Mouse (Mus musculus) limb, embryonic 14.5 days (tissue): ENCODE data around the gene D830030K20Rik. TPM values are rescaled to one million over a fixed set of nuclear protein-coding genes. Genes with fewer than 3 reads are reported as not detected.
"Not testable (repeated sequence)": the region's sequence is repeated elsewhere in the genome, so short reads cannot be mapped to it uniquely, and the experiment has no call there.

Experiments used
- ATAC-seq: fragments of 200-750 bp; cut with Nextera tagmentation; 2 replicates; pipeline ENCODE4 v1.8.0; 2017; ENCODE audit warnings: low read depth, moderate number of reproducible peaks, moderate TSS enrichment; ENCODE audit not compliant: low FRiP score
- DNase-seq: peaks from one replicate; pipeline ENCODE4 v3.0.0-alpha.2; 2015; ENCODE audit warnings: low spot score
- H3K27ac ChIP-seq: fragments of 300-500 bp; sonication (generic); replicated peaks from 2 replicates; pipeline ENCODE4 v1.5.1; 2014; ENCODE audit warnings: low read depth, mild to moderate bottlenecking, low read length, moderate library complexity, mixed read lengths
- H3K27me3 ChIP-seq: fragments of 300-500 bp; sonication (generic); 2 replicates; pipeline ENCODE4 v1.6.1; 2014; ENCODE audit warnings: low read length, mixed read lengths; ENCODE audit not compliant: control insufficient read depth, insufficient read depth
- H3K36me3 ChIP-seq: fragments of 300-500 bp; sonication (generic); 2 replicates; pipeline ENCODE4 v1.6.1; 2014; ENCODE audit warnings: mild to moderate bottlenecking, low read length, moderate library complexity, mixed read lengths; ENCODE audit not compliant: control insufficient read depth, insufficient read depth
- H3K4me1 ChIP-seq: fragments of 300-500 bp; sonication (generic); 2 replicates; pipeline ENCODE4 v1.6.1; 2014; ENCODE audit warnings: antibody characterized with exemption, low read length, mixed read lengths; ENCODE audit not compliant: control insufficient read depth, insufficient read depth
- H3K4me2 ChIP-seq: fragments of 300-500 bp; sonication (generic); replicated peaks from 2 replicates; pipeline ENCODE4 v1.6.1; 2014; ENCODE audit warnings: low read depth, mild to moderate bottlenecking, low read length, moderate library complexity; ENCODE audit not compliant: severe bottlenecking
- H3K4me3 ChIP-seq: fragments of 300-500 bp; sonication (generic); replicated peaks from 2 replicates; pipeline ENCODE4 v1.5.1; 2014; ENCODE audit warnings: low read length
- H3K9ac ChIP-seq: fragments of 300-500 bp; sonication (generic); 2 replicates; pipeline ENCODE4 v1.6.1; 2014; ENCODE audit warnings: mild to moderate bottlenecking, low read depth, low read length, moderate library complexity; ENCODE audit not compliant: severe bottlenecking
- H3K9me3 ChIP-seq: fragments of 300-500 bp; sonication (generic); 2 replicates; pipeline ENCODE4 v1.6.1; 2016; ENCODE audit warnings: low read length; ENCODE audit not compliant: control insufficient read depth
- WGBS: fragments of 180-500 bp; shearing (Covaris S2); extraction: QIAGEN DNeasy Blood & Tissue Kit; methylation state at CpG from one replicate; pipeline ENCODE4 v1.1.7; 2014; 5-methylcytosine and 5-hydroxymethylcytosine counted together
- polyA plus RNA-seq, 2 experiments: library from polyadenylated mRNA; depleted of rRNA in 1 of 2; stranded (reverse) in 1 of 2; unstranded in 1 of 2; fragments of >200 nt; fragmentation: Nextera tagmentation in 1 of 2; extraction: Ambion mirVana in 1 of 2; gene quantifications; 2 replicates each; pipeline versions ENCODE4 v1.2.1 to v1.2.3; 2012 to 2014

D830030K20Rik gene
- 1.3 and 1.8 TPM in 2 replicates for polyA plus RNA-seq (2012; rRNA removed)
- polyA plus RNA-seq (2014; fragmentation: Nextera tagmentation; extraction: Ambion mirVana), result 2.0 and 3.9 TPM in 2 replicates

DNA sequence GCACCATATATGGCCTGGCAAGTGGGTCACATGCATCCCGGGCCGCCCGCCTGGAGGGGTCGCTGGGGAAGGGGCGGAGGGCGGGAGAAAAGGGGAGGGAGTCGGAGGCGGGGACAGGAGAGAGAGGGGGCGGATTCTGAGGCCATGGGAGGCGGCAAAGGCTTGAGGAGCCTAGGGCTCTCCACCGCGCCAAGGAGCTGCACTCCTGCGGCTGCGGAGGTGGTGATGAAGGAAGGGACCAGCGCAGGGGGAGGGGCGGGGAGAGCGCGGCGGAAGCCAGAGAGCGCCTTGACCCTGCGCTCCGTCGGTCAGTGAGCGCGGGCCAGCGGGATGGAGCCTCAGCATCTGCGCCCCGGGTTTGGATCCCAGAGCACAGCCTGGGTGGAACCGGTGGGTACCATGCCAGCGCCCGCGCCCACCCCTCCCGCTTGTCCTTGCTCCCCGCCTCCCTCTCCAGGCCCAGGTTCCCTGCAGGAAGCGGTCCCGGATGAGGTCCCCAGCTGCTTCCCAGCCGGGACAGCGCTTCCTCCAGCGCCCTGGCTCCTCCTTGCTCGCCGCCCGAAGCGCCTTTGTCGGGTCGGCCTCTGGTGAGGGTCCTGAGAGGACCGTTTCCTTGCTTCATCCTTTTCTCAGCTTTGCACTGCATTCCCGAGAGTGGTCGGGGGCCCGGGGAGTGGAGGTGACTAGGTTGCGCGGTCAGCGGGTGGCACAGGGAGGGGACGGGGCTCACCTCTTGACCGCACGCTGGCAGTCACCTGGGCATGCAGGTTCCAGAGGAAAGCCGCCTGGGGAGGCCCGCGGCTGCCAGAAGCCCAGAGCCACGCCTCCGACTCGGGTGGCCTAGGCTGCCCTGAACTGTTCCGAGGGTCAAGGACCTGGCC, at the start of gene D830030K20Rik:
D830030K20Rik (plus strand) TSS at position 217 of the 881 bp plus-strand sequence.
- not testable (repeated sequence) for H3K9me3 ChIP-seq, H3K36me3 ChIP-seq, H3K27me3 ChIP-seq, H3K27ac ChIP-seq, H3K4me1 ChIP-seq, DNase-seq, ATAC-seq
- peak within 1 kb of the TSS; percentile 35 for H3K4me3 ChIP-seq
- peak within 1 kb of the TSS; percentile 61 for H3K4me2 ChIP-seq
- peak within 1 kb of the TSS; percentile 45 for H3K9ac ChIP-seq
- 0% methylated on average over 3 of the region's 62 CpGs for WGBS

DNA sequence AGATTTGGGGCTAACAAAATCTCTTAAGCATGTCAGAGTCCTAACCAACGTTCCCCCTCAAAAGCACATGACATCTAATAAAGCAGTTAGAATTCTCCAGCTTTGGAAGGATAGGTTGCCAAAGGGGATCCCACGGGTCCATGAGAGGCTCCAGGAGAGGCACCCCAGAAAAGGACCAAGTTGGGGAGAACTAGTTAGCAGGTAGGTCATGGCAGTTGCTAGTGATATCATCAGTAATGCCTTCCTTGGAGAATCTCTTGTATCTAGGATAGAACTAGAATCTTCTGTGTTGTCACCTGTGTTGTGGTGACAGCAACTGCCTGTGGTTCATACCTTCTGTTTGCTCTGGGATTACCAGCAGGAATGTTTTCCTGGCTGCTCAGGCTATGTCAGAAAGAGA, 20.3 kb upstream of the D830030K20Rik start, which contains the start of gene Gm5795:
Gm5795 (plus strand) TSS at position 301 of the 400 bp plus-strand sequence.
- not testable (repeated sequence) for H3K27me3 ChIP-seq

DNA sequence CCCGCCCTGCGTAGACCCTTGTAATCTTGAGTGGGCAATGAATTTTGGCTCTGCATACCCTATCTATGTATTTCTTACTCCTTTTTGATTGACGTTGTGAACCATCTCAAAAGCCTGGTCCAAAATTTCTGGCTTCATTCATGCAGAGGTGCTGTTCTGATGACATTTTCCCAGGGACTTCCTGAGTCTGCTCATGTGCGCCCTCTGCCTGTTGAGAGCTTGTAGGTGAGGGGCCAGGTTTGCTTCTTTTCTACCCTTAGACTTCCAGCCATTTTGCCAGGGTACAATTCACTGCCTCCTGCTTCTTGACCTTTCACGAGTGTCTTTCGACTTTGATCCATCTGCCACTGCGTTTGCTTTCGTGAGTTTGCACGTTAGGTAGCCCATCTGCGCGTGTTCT, 1.1 kb downstream of the D830030K20Rik start:
- WGBS, result 11% methylated on average over 9 of the region's 11 CpGs
- not testable (repeated sequence) for H3K9ac ChIP-seq

More for the DNA sequence above, 20.3 kb upstream of the D830030K20Rik start, which contains the start of gene Gm5795:
- not testable (repeated sequence) for H3K36me3 ChIP-seq, H3K4me1 ChIP-seq, H3K27ac ChIP-seq, H3K9me3 ChIP-seq, DNase-seq, ATAC-seq, H3K4me2 ChIP-seq, H3K9ac ChIP-seq, H3K4me3 ChIP-seq
- no CpG with 5 or more reads among the region's 2 CpGs for WGBS

DNA sequence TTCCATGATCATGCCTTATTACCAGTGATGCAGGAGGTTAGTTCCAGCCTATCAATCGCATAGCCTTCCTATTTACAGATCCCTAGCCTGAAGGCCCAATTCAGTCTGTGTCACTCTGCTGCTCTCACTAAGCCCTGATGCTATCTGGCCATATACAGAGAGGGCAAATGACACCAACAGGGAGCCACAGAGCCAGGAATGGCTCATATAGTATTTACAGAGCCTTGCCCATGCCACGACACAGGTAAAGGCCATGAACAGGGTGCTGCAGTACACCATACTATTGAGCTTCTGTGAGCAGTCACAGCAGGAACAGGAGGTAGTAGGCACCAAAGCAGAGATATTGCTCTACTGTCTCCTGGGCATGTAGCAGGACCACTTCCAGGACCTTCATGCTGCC, 54.2 kb downstream of the D830030K20Rik start:
- not testable (repeated sequence) for H3K4me2 ChIP-seq, H3K9ac ChIP-seq, H3K27me3 ChIP-seq, H3K4me1 ChIP-seq, DNase-seq, ATAC-seq, H3K9me3 ChIP-seq, H3K36me3 ChIP-seq, H3K4me3 ChIP-seq, H3K27ac ChIP-seq
- WGBS, result 82% methylated on average over 2 of the region's 2 CpGs

More for the DNA sequence above, 1.1 kb downstream of the D830030K20Rik start:
- not testable (repeated sequence) for H3K27me3 ChIP-seq, H3K27ac ChIP-seq, H3K9me3 ChIP-seq, ATAC-seq, H3K4me1 ChIP-seq, H3K36me3 ChIP-seq, H3K4me3 ChIP-seq, H3K4me2 ChIP-seq
- peak; percentile 5 for DNase-seq

Other genes starting within 250 kb of the D830030K20Rik start
- gene Gm2888, start 178.5 kb upstream of the D830030K20Rik start, polyA plus RNA-seq (2012; rRNA removed), result not detected in 2 replicates
- gene Gm2888, start 178.5 kb upstream of the D830030K20Rik start, polyA plus RNA-seq (2014; fragmentation: Nextera tagmentation; extraction: Ambion mirVana), result not detected in 2 replicates
- 2.9 and 3.0 TPM in 2 replicates for gene Gm2897, start 159.2 kb upstream of the D830030K20Rik start, polyA plus RNA-seq (2012; rRNA removed)
- gene Gm2897, start 159.2 kb upstream of the D830030K20Rik start, polyA plus RNA-seq (2014; fragmentation: Nextera tagmentation; extraction: Ambion mirVana), result 2.4 and 2.7 TPM in 2 replicates
- gene Gm10340, start 74.5 kb upstream of the D830030K20Rik start, polyA plus RNA-seq (2012; rRNA removed), result 0.13 TPM in 1 of 2 replicates, not detected in the other
- not detected in 2 replicates for gene Gm10340, start 74.5 kb upstream of the D830030K20Rik start, polyA plus RNA-seq (2014; fragmentation: Nextera tagmentation; extraction: Ambion mirVana)
- gene Gm5795, start 20.2 kb upstream of the D830030K20Rik start, polyA plus RNA-seq (2012; rRNA removed), result not detected in 2 replicates
- not detected in 2 replicates for gene Gm5795, start 20.2 kb upstream of the D830030K20Rik start, polyA plus RNA-seq (2014; fragmentation: Nextera tagmentation; extraction: Ambion mirVana)
- not detected in 2 replicates for gene Gm2956, start 124.1 kb downstream of the D830030K20Rik start, polyA plus RNA-seq (2012; rRNA removed)
- gene Gm2956, start 124.1 kb downstream of the D830030K20Rik start, polyA plus RNA-seq (2014; fragmentation: Nextera tagmentation; extraction: Ambion mirVana), result not detected in 2 replicates
- gene Gm10413, start 186.6 kb downstream of the D830030K20Rik start, polyA plus RNA-seq (2012; rRNA removed), result not detected in 2 replicates
- not detected in 2 replicates for gene Gm10413, start 186.6 kb downstream of the D830030K20Rik start, polyA plus RNA-seq (2014; fragmentation: Nextera tagmentation; extraction: Ambion mirVana)
- gene Gm10409, start 204.1 kb downstream of the D830030K20Rik start, polyA plus RNA-seq (2012; rRNA removed), result 0.40 TPM in 2 replicates
- gene Gm10409, start 204.1 kb downstream of the D830030K20Rik start, polyA plus RNA-seq (2014; fragmentation: Nextera tagmentation; extraction: Ambion mirVana), result 0.44 and 0.77 TPM in 2 replicates
- 0.91 and 1.1 TPM in 2 replicates for gene Gm3005, start 219.6 kb downstream of the D830030K20Rik start, polyA plus RNA-seq (2012; rRNA removed)
- 0.46 TPM in 1 of 2 replicates, not detected in the other for gene Gm3005, start 219.6 kb downstream of the D830030K20Rik start, polyA plus RNA-seq (2014; fragmentation: Nextera tagmentation; extraction: Ambion mirVana)
- not detected in 2 replicates for gene Gm10408, start 240.9 kb downstream of the D830030K20Rik start, polyA plus RNA-seq (2012; rRNA removed)
- gene Gm10408, start 240.9 kb downstream of the D830030K20Rik start, polyA plus RNA-seq (2014; fragmentation: Nextera tagmentation; extraction: Ambion mirVana), result not detected in 2 replicates